Mouse (Mus musculus): ENCODE results near the gene Synj2.

The Synj2 gene

GRCm38 (mm10) chr17:5975099-5975977 is 34.3 kb downstream of the Synj2 start:
- DNase-seq (ENCODE audit: extremely low spot score) = peak; percentile 30

DNA sequence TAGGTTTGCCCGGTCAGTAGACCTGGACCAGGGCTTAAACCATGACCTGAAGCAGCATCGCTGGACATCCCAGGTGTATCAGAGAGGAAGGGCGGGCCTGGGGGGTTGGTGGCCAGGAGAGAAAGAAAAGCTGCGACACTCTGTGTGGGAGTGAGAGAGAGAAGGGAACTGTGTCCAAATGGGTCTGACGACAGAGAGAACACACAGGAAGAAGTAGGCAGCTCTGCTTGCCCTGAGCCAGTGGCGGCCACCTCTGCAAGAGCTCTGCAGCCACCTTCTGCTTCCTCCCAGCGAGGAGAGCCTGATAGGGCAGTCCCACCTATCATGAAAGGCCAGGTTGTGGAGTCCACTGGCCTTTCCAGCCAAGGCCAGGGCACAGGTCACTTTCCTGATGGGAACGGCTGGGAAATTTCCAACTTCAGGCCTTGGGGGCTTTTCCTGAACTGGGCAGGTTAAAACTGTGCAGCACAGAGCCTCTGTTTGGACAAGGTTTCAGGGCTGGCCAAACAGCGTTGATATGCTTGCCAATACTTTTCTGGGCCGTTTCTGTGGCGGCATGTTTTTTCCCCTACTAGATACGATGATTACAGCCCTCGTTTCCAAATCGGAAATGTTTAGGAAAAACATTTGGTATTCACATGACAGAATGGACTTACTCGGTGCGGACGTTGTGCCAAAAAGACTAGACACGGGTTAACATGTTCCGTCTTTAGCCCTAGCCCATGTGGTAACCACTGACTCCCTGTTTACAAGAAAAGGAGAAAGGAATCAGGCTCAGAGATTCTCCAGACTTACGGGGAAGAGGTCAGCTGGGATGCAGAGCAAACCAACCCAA is 35.4 kb downstream of the Synj2 start:
- no peak for DNase-seq (ENCODE audit: extremely low spot score)

GRCm38 (mm10) chr17:5977056-5977920 is 36.2 kb downstream of the Synj2 start:
- DNase-seq (ENCODE audit: extremely low spot score) = peak; percentile 14

- no peak for DNase-seq (ENCODE audit: extremely low spot score)
Observed at GRCm38 (mm10) chr17:5977921-5978504, 36.9 kb downstream of the Synj2 start.

DNA sequence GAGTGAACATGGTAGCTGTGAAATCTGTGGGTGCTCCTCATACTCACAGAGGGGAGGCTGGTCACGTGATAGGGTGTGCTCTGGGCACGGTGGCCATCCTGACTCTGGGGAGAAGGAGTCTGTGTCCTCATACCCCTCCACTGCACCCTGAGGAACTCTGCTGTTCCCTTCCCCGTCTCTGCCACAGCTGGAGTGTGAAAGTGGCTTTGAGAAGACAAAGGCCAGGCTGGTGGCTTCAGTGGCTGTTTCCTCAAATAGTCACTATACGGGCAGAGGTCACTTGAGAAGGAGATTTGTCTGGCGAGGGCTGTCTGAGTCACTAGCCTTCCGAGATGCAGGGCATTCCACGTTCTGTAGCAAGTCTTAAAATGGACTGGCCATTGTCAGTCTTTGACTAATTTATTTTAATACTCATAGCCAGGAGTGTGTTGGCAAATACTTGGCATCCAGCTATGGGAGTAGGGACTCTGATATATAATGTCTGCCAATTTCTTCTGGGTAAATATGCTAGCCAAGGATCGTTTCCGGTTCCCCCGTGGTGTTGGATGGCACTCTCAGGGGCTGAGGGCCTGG is 37.5 kb downstream of the Synj2 start:
- DNase-seq (ENCODE audit: extremely low spot score) = no peak

DNA sequence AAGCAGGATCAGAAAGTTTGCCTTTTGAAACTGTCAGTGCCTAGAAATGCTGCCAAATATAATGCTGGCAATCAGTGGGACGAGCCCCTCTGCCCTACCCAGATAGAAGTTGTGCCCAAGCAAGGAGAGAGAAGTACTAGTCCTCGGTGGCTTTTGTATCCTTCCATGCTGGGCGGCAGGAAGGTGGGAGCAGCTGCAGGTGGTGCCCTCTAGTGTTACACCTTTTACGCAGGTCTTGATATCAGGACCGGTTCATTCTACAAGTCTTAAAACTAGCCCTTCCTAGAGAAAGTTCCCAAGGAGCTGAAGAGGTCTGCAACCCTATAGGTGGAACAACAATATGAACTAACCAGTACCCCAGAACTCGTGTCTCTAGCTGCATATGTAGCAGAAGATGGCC is 39.8 kb downstream of the Synj2 start:
- DNase-seq (ENCODE audit: extremely low spot score) = no peak

DNA sequence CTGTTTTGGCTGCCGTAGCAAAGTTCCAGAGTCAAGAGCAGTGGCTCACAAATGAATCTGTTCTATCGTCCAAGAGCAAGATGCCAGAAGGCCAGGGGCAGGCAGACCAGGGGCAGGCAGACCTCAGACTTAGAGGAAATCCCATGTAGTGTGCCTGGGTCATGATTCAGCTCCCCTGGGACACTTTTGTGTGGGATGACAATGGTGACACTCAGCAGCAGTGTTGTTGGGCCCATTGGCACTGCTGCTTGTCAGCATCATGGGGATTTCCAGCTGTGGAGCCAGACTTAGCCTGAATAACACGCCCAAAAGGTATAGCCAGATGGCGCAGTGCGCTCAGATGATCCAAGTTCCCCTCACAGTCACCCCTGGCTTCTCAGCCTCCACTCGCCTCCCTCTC is 42.1 kb downstream of the Synj2 start:
- no peak for DNase-seq (ENCODE audit: extremely low spot score)

DNA sequence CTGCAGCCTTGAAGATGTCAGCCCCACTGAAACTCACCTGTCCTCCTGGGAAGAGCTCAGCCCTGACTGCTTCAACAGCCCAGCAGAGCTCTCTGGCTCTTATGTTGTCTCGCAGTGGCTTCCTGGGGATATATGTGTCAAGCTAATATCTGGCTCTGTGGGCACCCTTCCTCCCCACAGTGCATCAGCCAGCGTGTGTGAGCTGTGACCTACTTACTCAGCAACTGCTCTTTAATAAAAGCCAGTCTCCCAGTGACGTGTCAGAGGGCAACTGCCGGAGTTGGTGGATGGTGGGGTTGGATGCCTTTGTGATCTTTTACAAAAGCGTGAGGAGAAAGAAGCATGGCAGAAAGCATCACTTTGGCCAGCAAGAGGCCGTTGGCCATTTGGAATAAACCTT is 42.8 kb downstream of the Synj2 start:
- DNase-seq (ENCODE audit: extremely low spot score) = no peak

DNA sequence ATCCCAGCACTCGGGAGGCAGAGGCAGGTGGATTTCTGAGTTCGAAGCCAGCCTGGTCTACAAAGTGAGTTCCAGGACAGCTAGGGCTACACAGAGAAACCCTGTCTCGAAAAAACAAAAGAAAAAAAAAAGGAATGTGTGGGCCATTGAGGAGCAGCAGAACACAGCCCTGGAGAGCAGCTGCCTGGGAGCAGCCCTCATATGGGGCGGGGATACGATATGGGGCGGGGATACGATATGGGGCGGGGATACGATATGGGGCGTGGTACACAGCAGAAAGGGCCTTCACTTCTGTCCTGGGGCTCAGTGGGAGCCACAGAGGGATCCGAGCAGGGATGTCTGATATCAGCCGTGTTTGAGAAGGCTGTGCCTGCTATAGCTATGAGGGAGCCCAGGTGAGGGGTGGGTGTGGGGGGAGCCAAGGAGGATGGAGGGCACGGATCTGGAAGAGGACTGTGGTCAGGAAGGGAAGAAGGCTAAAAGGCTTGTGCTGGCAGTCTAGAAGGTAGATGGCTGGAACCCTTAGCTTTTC is 43.7 kb downstream of the Synj2 start:
- no peak for DNase-seq (ENCODE audit: extremely low spot score)

- no peak for DNase-seq (ENCODE audit: extremely low spot score)
Observed at GRCm38 (mm10) chr17:5985271-5985670, 44.2 kb downstream of the Synj2 start.

GRCm38 (mm10) chr17:5987271-5988056 is 46.4 kb downstream of the Synj2 start:
- no peak for DNase-seq (ENCODE audit: extremely low spot score)

DNA sequence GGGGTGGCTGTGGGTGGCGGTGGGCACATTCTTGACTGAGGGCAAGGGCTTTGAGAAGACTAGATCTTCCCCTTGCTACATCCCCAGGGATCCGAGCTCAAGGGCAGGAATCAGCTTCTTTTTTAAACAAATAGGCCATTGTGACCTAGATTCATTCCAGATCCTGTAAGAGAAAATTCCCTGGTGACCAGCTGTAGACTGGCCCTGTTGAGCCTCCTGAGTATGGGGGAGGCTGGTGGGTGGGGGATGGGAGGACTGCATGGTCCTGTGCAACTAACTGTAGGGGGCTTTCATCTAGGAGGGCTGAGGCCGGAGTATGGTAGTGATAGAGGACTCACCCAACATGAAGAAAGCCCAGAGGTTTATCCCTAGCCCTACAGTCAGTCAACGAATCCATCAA is 47.0 kb downstream of the Synj2 start:
- no peak for DNase-seq (ENCODE audit: extremely low spot score)

- no peak for DNase-seq (ENCODE audit: extremely low spot score)
Observed at GRCm38 (mm10) chr17:5992866-5993580, 51.9 kb downstream of the Synj2 start.

GRCm38 (mm10) chr17:5993581-5994260 is 52.6 kb downstream of the Synj2 start:
- DNase-seq (ENCODE audit: extremely low spot score) = no peak

GRCm38 (mm10) chr17:5994606-5995005 is 53.5 kb downstream of the Synj2 start:
- DNase-seq (ENCODE audit: extremely low spot score) = no peak

GRCm38 (mm10) chr17:5996589-5996988 is 55.5 kb downstream of the Synj2 start:
- no peak for DNase-seq (ENCODE audit: extremely low spot score)

- DNase-seq (ENCODE audit: extremely low spot score) = no peak
Observed at GRCm38 (mm10) chr17:5997380-5998234, 56.5 kb downstream of the Synj2 start.

GRCm38 (mm10) chr17:5998235-5998500 is 57.1 kb downstream of the Synj2 start:
- no peak for DNase-seq (ENCODE audit: extremely low spot score)

Data from embryo, embryonic 9.5 days (tissue).